In the genomic region with DNA sequence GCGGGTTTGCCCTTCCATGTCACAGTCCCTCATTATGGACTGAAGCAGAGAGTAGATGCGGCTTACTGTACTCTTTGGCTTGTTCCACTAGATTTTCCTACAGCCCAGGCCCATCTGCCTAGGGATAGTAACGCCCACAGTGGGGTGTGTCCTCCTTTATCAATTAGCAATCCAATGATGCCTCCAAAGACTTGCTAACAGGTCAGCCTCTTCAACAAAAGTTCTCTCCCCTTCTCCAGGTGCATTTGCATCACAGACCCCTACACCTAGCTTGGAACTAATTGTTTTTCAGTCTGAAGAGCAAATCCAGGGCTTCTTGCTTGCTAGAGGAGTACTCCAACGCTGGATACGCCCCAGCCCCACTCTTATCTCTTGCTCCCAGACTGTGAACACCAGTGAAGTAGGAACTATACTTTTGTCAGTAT, we compare ENCODE assay signal across 23 mouse cellular contexts. TPM values are rescaled to one million over a fixed set of nuclear protein-coding genes. Genes with fewer than 3 reads are reported as not detected.
DNase-seq lines count a peak whose midpoint lies in the region; ATAC-seq and TF ChIP-seq lines count a peak whose summit lies in the region.
"Had no signal": no experiment of that assay in that cellular context is flagged by ENCODE, and none has a peak within 500 bp of the region (broad histone marks: within the 10 kb centered on the region; RNA-seq: fewer than 3 reads in every experiment).

No protein-coding gene starts in this region.

- 39% methylated on average over 5 of the region's 5 CpGs for WGBS in liver, embryonic 15.5 days (ENCODE audit: insufficient replicate concordance)
- 75% methylated on average over 5 of the region's 5 CpGs for WGBS in forebrain, embryonic 11.5 days

- no peak for TF ChIP-seq CTCF in ES-Bruce4 (IDR thresholded peaks at IDR 0.05; ENCODE audit: low read depth, low read length)
- TF ChIP-seq CTCF in gastrocnemius, adult 2 months (IDR thresholded peaks at IDR 0.05): no peak

- H3K4me1 ChIP-seq in ES-Bruce4 (ENCODE audit: control insufficient read depth, insufficient read depth, low read length) (peaks cover 7% of the 10 kb centered on the region), ES-E14 (ENCODE audit: control insufficient read depth in 2 of 2, insufficient read depth in 2 of 2, low read length in 2 of 2, poor library complexity in 1 of 2) (peaks cover 2 to 7% of the 10 kb centered on the region in 2 experiments; a peak in 3 of 4 replicates)
- H3K4me1 ChIP-seq in liver, embryonic 15.5 days (replicated peaks): peaks cover 34% of the 10 kb centered on the region
- no peaks in the 10 kb centered on the region for H3K4me1 ChIP-seq in forebrain, embryonic 11.5 days (replicated peaks; ENCODE audit: control insufficient read depth, insufficient read depth, low read length)
- H3K4me1 ChIP-seq: hindbrain, embryonic 10.5 days had no signal

- H3K9ac ChIP-seq in ES-Bruce4 (ENCODE audit: low read depth, poor library complexity, severe bottlenecking) (0 out of 2 replicates have a peak overlapping the region, but pooled peaks have one; percentile 21), ES-E14 (ENCODE audit: insufficient read depth, low read depth, low read length, poor library complexity, severe bottlenecking) (peak overlapping the region; percentile 63; the same call in 1 of the 2 replicates)
- H3K9ac ChIP-seq in liver, embryonic 15.5 days: 0 out of 2 replicates have a peak overlapping the region, but pooled peaks have one; percentile 8
- no peak overlapping the region for H3K9ac ChIP-seq in forebrain, embryonic 11.5 days (ENCODE audit: low read length)
- H3K9ac ChIP-seq: forebrain, postnatal 0 days; lung, embryonic 14.5 days had no signal

- peak; percentile 89 for DNase-seq in ES-E14 (ENCODE audit: low read depth, low spot score)
- DNase-seq in c-Kit-positive CD71-positive TER-119-positive erythroid progenitor cells, embryonic 14.5 days (ENCODE audit: low spot score): peak; percentile 69
- DNase-seq in gastrocnemius, adult 2 months: no peak
- DNase-seq in gastrocnemius, adult 18-20 months (ENCODE audit: low spot score): no peak
- no peak for DNase-seq in forebrain, embryonic 11.5 days (ENCODE audit: low spot score)
- DNase-seq: adrenal gland, postnatal 14 days; cerebellum, postnatal 10 days; embryo, embryonic 11 days; forebrain, postnatal 0 days; gastrocnemius, postnatal 25 days; layer of hippocampus, postnatal 36 days; lung, embryonic 14.5 days; right cerebral cortex, postnatal 14 days had no signal

- intact Hi-C loops in gastrocnemius, adult 2 months (cut with DNase I): loop anchor here (1.0 to 10.0 kb wide), 3 partner anchors 46 to 232 kb away; partner anchors contain the start of gene Baz2a

- peak; percentile 70 for TF ChIP-seq POLR2A in ES-Bruce4 (IDR thresholded peaks at IDR 0.05; ENCODE audit: insufficient read depth, low read length)

- no peak overlapping the region for H3K4me3 ChIP-seq in ES-Bruce4 (ENCODE audit: low read depth, low read length)
- no peak overlapping the region; a peak in 1 of 4 replicates for H3K4me3 ChIP-seq in ES-E14 (ENCODE audit: insufficient read depth in 1 of 2, low read depth in 1 of 2, low read length in 2 of 2, poor library complexity in 1 of 2, severe bottlenecking in 1 of 2)
- 0 out of 2 replicates have a peak overlapping the region, but pooled peaks have one; percentile 12 for H3K4me3 ChIP-seq in liver, embryonic 15.5 days (replicated peaks)
- H3K4me3 ChIP-seq in gastrocnemius, adult 2 months: no peak overlapping the region
- H3K4me3 ChIP-seq in forebrain, embryonic 11.5 days (ENCODE audit: low read depth, low read length): no peak overlapping the region
- H3K4me3 ChIP-seq: hindbrain, embryonic 10.5 days; limb, embryonic 10.5 days had no signal

- TF ChIP-seq EP300 in ES-Bruce4 (IDR thresholded peaks at IDR 0.05; ENCODE audit: insufficient read depth, low read depth, low read length): peak; percentile 76; the same call in 1 of the 2 replicates

- in situ Hi-C loops in ES-E14 (cut with MboI; ENCODE audit: low sequenced_read_pairs in 2 of 2, unreplicated experiment in 2 of 2): loop anchor here in 1 of 2 experiments (10.0 kb wide), 1 partner anchor 92 kb away; the partner anchor contains the start of gene Baz2a

- peak overlapping the region; percentile 61 for H3K4me2 ChIP-seq in liver, embryonic 15.5 days
- no peak overlapping the region for H3K4me2 ChIP-seq in forebrain, embryonic 11.5 days (ENCODE audit: low read depth, low read length, severe bottlenecking)
- H3K4me2 ChIP-seq: lung, embryonic 14.5 days had no signal

- H3K27me3 ChIP-seq in ES-Bruce4 (ENCODE audit: control insufficient read depth, insufficient read depth, low read length, poor library complexity, severe bottlenecking): no peaks in the 10 kb centered on the region
- peaks cover 11% of the 10 kb centered on the region; the same call in 1 of the 2 replicates for H3K27me3 ChIP-seq in liver, embryonic 15.5 days
- H3K27me3 ChIP-seq in forebrain, embryonic 11.5 days (ENCODE audit: control insufficient read depth, insufficient read depth, low read length): no peaks in the 10 kb centered on the region

- no peaks in the 10 kb centered on the region for H3K36me3 ChIP-seq in ES-Bruce4 (ENCODE audit: control insufficient read depth, insufficient read depth, low read length, poor library complexity, severe bottlenecking)
- no peaks in the 10 kb centered on the region for H3K36me3 ChIP-seq in ES-E14 (ENCODE audit: control insufficient read depth, insufficient read depth, low read length, poor library complexity, severe bottlenecking)
- no peaks in the 10 kb centered on the region for H3K36me3 ChIP-seq in liver, embryonic 15.5 days (replicated peaks)
- H3K36me3 ChIP-seq in forebrain, embryonic 11.5 days (ENCODE audit: control insufficient read depth, insufficient read depth, low read length): no peaks in the 10 kb centered on the region
- H3K36me3 ChIP-seq: hindbrain, embryonic 10.5 days; limb, embryonic 10.5 days had no signal

- H3K9me3 ChIP-seq in ES-Bruce4 (replicated peaks; ENCODE audit: control insufficient read depth, insufficient read depth, low read length, poor library complexity, severe bottlenecking) (no peaks in the 10 kb centered on the region), ES-E14 (ENCODE audit: control insufficient read depth, insufficient read depth, low read depth, low read length) (no peaks in the 10 kb centered on the region)
- H3K9me3 ChIP-seq in liver, embryonic 15.5 days (replicated peaks): no peaks in the 10 kb centered on the region
- H3K9me3 ChIP-seq in forebrain, embryonic 11.5 days (ENCODE audit: control insufficient read depth, low read length): no peaks in the 10 kb centered on the region
- H3K9me3 ChIP-seq: hindbrain, embryonic 10.5 days; limb, embryonic 10.5 days had no signal

- peak; percentile 88 for ATAC-seq in liver, embryonic 15.5 days (ENCODE audit: insufficient read depth)
- no peak for ATAC-seq in forebrain, embryonic 11.5 days (replicated peaks; ENCODE audit: low FRiP score)
- ATAC-seq: CD4-positive, CD25-positive, alpha-beta regulatory T cell, adult 4 months; forebrain, postnatal 0 days had no signal

- H3K27ac ChIP-seq in ES-Bruce4 (ENCODE audit: insufficient read depth, low read length) (peak overlapping the region; percentile 100), ES-E14 (ENCODE audit: insufficient read depth, low read depth, low read length, poor library complexity, severe bottlenecking) (peak overlapping the region; percentile 92; the same call in 1 of the 2 replicates)
- peak overlapping the region; percentile 86 for H3K27ac ChIP-seq in liver, embryonic 15.5 days (replicated peaks)
- no peak overlapping the region for H3K27ac ChIP-seq in gastrocnemius, adult 2 months
- no peak overlapping the region for H3K27ac ChIP-seq in forebrain, embryonic 11.5 days (ENCODE audit: low read depth, low read length)
- H3K27ac ChIP-seq: hindbrain, embryonic 10.5 days; kidney, postnatal 0 days; limb, embryonic 10.5 days had no signal

TF ChIP-seq in ES-E14, 5 proteins besides CTCF, POLR2A, EP300 and RAD21:
- no peak for TF ChIP-seq ZNF384 (IDR thresholded peaks at IDR 0.05; ENCODE audit: low read depth, low read length)
TF ChIP-seq in ES-E14: peak in this region for 0.

RNA-seq across cellular contexts. Expression of gene Gls2, which starts 7.1 kb away (rescaled TPM):
- 24.3 and 30.9 TPM in 2 replicates for polyA plus RNA-seq in ES-Bruce4 (2011; ENCODE audit: insufficient read depth, insufficient read length, low read depth, missing spikeins)
- 21.9 and 40.7 TPM in 2 replicates for total RNA-seq in ES-E14 (2012; rRNA removed)
- 10.1 and 15.5 TPM in 2 replicates for polyA plus RNA-seq in liver, embryonic 15.5 days (2015; fragmentation: Nextera tagmentation; extraction: Ambion mirVana)
- under 1 TPM; 0.59 to 0.67 TPM for total RNA-seq in gastrocnemius, adult 2 months (2021)
- under 1 TPM; 0.43 TPM for total RNA-seq in gastrocnemius, adult 18-20 months (2021)
- polyA plus RNA-seq in forebrain, embryonic 11.5 days (2014; fragmentation: Nextera tagmentation; extraction: Ambion mirVana): 1.3 and 1.7 TPM in 2 replicates

RNA-seq across cellular contexts. Expression of gene Rbms2, which starts 7.1 kb away (rescaled TPM):
- polyA plus RNA-seq in ES-Bruce4 (2011; ENCODE audit: insufficient read depth, insufficient read length, low read depth, missing spikeins): 133 and 137 TPM in 2 replicates
- 23.2 and 30.8 TPM in 2 replicates for total RNA-seq in ES-E14 (2012; rRNA removed)
- polyA plus RNA-seq in liver, embryonic 15.5 days (2015; fragmentation: Nextera tagmentation; extraction: Ambion mirVana): 6.7 and 6.9 TPM in 2 replicates
- 10 to 100 TPM; 51.8 to 71.2 TPM for total RNA-seq in gastrocnemius, adult 2 months (2021)
- 10 to 100 TPM; 61.7 to 69.1 TPM for total RNA-seq in gastrocnemius, adult 18-20 months (2021)
- polyA plus RNA-seq in forebrain, embryonic 11.5 days (2014; fragmentation: Nextera tagmentation; extraction: Ambion mirVana): 21.7 and 22.3 TPM in 2 replicates

RNA-seq across cellular contexts. Expression of gene Spryd4, which starts 24.4 kb away (rescaled TPM):
- 21.8 and 21.9 TPM in 2 replicates for polyA plus RNA-seq in ES-Bruce4 (2011; ENCODE audit: insufficient read depth, insufficient read length, low read depth, missing spikeins)
- total RNA-seq in ES-E14 (2012; rRNA removed): 22.1 and 24.9 TPM in 2 replicates
- 26.2 and 29.0 TPM in 2 replicates for polyA plus RNA-seq in liver, embryonic 15.5 days (2015; fragmentation: Nextera tagmentation; extraction: Ambion mirVana)
- 10 to 100 TPM; 29.5 to 36.4 TPM for total RNA-seq in gastrocnemius, adult 2 months (2021)
- total RNA-seq in gastrocnemius, adult 18-20 months (2021): 10 to 100 TPM; 33.0 to 34.6 TPM
- 23.1 and 26.7 TPM in 2 replicates for polyA plus RNA-seq in forebrain, embryonic 11.5 days (2014; fragmentation: Nextera tagmentation; extraction: Ambion mirVana)

RNA-seq across cellular contexts. Expression of gene Mip, which starts 38.4 kb away (rescaled TPM):
- 0.37 and 0.62 TPM in 2 replicates for polyA plus RNA-seq in ES-Bruce4 (2011; ENCODE audit: insufficient read depth, insufficient read length, low read depth, missing spikeins)
- total RNA-seq in ES-E14 (2012; rRNA removed): 2.8 and 6.8 TPM in 2 replicates
- not detected in 2 replicates for polyA plus RNA-seq in liver, embryonic 15.5 days (2015; fragmentation: Nextera tagmentation; extraction: Ambion mirVana)
- total RNA-seq in gastrocnemius, adult 2 months (2021): not detected
- total RNA-seq in gastrocnemius, adult 18-20 months (2021): not detected
- 0.28 and 0.55 TPM in 2 replicates for polyA plus RNA-seq in forebrain, embryonic 11.5 days (2014; fragmentation: Nextera tagmentation; extraction: Ambion mirVana)
- total RNA-seq: adrenal gland, postnatal 14 days; layer of hippocampus, postnatal 36 days had no signal
- polyA plus RNA-seq: CD4-positive, CD25-positive, alpha-beta regulatory T cell, adult 4 months; forebrain, postnatal 0 days; heart, embryonic 14.5 days; intestine, embryonic 14.5 days; kidney, postnatal 0 days; lung, embryonic 14.5 days; midbrain, postnatal 0 days; neural tube, embryonic 11.5 days had no signal

RNA-seq across cellular contexts. Expression of gene Timeless, which starts 44.7 kb away (rescaled TPM):
- polyA plus RNA-seq in ES-Bruce4 (2011; ENCODE audit: insufficient read depth, insufficient read length, low read depth, missing spikeins): 57.7 and 64.1 TPM in 2 replicates
- 69.7 and 106 TPM in 2 replicates for total RNA-seq in ES-E14 (2012; rRNA removed)
- polyA plus RNA-seq in liver, embryonic 15.5 days (2015; fragmentation: Nextera tagmentation; extraction: Ambion mirVana): 24.4 and 26.2 TPM in 2 replicates
- 1 to 10 TPM; 1.8 to 2.5 TPM for total RNA-seq in gastrocnemius, adult 2 months (2021)
- total RNA-seq in gastrocnemius, adult 18-20 months (2021): 1 to 10 TPM; 2.1 to 3.2 TPM
- 81.7 and 89.7 TPM in 2 replicates for polyA plus RNA-seq in forebrain, embryonic 11.5 days (2014; fragmentation: Nextera tagmentation; extraction: Ambion mirVana)

Comparison
In these comparisons a context has a peak if more than half of its experiments do, and no peak if none do; other contexts are left out.
1. H3K27ac ChIP-seq: peak in ES-Bruce4 (single experiment), ES-E14 (single experiment) and liver, embryonic 15.5 days (single experiment); none in gastrocnemius, adult 2 months (single experiment) and forebrain, embryonic 11.5 days (single experiment).
2. DNase-seq: peak in ES-E14 (single experiment) and c-Kit-positive CD71-positive TER-119-positive erythroid progenitor cells, embryonic 14.5 days (single experiment); none in gastrocnemius, adult 2 months (single experiment), gastrocnemius, adult 18-20 months (single experiment) and forebrain, embryonic 11.5 days (single experiment).
3. RNA of gene Gls2, which starts 7.1 kb away (total RNA-seq): 21.9 to 40.7 TPM in ES-E14; 0.59 to 0.67 TPM in gastrocnemius, adult 2 months and 0.43 TPM in gastrocnemius, adult 18-20 months; every median in the first group is over 10 times any median in the second.